Mouse (Mus musculus) WW6 (cell line): ENCODE measurements around the gene Gm26920.

Experiments used
- DNase-seq: peaks from one replicate; pipeline ENCODE4 v3.0.0-alpha.2; 2013; ENCODE audit warnings: low read depth, low spot score

Gene Gm26920

DNA sequence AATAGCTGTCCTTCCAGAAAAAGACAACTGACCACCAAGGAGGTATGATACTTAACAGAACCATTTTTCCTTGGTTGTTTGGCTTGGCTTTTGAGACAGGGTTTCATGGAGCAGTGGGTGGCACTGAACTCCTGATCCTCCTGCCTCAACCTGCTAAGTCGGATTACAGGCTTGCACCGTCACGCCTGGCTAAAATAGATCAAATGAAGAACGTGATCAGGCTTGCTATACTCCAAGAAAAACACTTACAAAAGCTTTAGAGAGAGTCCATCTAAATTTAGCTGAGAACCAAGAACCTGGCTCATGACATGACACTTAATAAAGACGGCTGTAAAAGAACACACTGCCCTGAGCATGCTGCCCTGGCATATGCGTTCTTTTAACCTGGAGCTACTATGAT is 29.9 kb downstream of the Gm26920 start:
- DNase-seq = no peak

DNA sequence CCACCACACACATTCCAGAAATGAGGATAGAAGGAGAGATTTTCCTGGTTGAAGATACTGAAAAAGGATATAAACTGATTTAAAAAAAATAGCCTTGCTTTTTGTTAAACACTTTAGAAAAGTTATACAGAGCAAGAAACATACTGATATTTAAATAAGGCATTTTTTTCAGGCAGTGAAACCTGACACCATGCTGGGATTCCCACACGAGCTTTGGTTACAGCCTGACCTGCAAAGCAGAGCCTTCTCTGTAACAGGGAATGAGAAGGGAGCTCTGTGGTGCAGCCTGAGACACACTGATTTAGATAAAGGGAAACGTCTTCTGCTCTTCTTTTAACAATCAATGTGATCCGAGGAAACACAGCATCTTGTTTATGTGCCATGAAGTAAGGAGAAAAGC is 36.6 kb downstream of the Gm26920 start:
- no peak for DNase-seq

DNA sequence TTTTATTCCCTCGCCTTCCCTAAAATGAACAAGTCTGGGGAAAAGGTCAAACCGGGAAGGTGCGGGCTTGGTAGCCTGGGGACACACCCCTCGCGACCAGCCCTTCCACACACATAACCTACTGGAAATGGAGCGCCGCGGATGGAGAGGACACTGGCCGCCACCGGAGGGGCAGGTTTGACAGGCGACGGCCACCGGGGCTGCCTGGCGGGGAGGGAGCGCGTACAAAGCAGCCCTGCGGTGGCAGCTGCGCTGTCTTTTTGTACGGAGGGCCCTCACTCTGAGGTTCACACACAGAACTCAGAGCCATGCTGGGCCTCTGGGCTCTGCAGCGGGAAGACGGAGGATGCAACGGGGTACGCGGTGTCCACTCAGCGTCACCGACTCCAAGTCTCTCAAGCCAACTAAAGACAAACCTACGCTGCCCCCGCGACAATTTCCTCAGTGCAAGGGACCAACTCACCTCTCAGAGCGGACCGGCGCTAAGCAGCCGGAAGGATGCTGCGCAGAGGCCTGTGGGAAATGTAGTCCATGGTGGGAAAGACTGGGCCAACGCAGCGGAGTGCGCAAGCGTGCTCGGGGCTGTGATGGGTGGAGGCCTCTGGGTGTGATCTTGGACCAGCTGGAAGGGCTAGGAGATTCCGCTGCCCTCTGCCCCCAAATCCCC is 39.2 kb downstream of the Gm26920 start, which contains the start of gene Zfp14:
Zfp14 (minus strand) TSS at position 499 of the 667 bp plus-strand sequence.
- peak; percentile 67 for DNase-seq

DNA sequence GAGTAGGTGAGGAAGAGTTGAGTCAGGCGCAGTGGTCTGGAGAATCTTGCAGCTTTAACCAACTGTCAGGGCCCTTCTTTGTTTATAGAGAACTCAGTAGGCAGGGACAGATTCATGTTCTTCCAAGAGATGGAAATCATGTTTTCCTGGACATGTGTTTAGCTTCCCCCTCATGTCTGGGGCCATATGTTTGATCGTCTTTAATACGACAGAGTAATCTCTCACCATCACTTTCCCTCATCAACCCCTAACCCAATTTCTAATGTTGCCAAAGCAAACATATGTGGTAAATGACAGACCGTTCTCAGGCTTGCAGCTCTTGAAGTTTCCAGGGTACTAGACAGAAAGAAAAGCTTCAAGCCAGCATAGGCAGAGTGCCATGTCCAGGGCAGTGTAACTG is 42.1 kb downstream of the Gm26920 start:
- no peak for DNase-seq

DNA sequence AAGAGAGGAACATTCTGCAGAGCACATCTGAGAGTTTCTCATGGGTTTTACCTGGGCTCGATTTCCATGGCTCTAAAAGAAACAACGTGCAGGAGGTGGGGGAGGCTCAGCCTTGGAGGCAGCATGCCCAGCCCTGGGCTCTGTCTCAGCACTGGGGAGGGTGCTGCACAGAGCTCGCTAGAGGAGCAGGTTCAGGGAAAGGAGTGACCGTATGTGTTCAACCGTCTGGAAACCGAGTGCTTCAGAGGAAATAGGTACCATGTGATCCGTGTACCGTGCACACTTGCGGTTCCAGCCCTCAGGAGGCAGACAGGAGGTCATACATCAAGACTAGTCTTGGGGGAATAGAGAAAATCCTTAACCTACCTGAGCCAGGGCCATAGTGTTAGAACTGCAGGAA is 45.9 kb downstream of the Gm26920 start:
- no peak for DNase-seq

- peak; percentile 73 for DNase-seq
These were observed 55.9 kb downstream of the Gm26920 start for GRCm38 (mm10) chr7:30034331-30034730.

DNA sequence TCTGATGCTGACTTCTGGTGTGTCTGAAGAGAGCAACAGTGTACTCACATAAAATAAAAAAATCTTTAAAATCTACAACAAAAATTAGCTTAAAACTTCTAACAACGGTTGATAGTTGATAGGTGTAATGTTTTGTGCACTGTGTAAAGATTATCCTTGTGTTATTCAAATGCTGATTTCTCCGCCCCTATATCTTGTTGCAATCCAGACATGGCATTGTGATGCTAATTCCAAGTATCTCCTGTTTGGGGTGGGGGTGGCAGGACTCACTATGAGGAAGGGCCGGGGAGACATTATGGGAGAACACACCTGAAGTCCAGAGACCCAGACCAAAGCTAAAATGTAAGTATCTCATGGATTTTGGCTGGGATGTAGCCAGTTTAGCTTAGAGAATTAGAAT is 58.8 kb downstream of the Gm26920 start:
- peak; percentile 39 for DNase-seq

DNA sequence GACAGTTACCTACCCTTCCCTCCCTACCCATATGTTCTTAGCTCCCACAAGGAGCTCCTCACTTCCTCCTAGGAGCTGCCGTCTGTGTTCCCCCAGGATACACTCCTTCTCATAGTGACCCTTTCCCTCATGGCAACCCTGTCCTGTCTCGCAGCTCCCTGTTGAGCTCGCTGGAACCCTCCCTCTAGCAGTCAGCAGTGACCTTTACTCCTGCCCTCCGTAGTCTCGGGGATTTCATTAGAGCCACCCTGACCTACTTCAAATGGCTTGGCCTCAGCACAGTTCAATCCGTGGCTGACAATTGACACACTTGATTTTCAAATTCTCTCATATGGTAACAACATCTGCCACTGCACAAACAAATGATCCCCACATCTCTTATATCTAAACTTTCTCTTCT is 59.5 kb downstream of the Gm26920 start:
- no peak for DNase-seq

GRCm38 (mm10) chr7:30028572-30028971 is 61.6 kb downstream of the Gm26920 start:
- DNase-seq = no peak

DNA sequence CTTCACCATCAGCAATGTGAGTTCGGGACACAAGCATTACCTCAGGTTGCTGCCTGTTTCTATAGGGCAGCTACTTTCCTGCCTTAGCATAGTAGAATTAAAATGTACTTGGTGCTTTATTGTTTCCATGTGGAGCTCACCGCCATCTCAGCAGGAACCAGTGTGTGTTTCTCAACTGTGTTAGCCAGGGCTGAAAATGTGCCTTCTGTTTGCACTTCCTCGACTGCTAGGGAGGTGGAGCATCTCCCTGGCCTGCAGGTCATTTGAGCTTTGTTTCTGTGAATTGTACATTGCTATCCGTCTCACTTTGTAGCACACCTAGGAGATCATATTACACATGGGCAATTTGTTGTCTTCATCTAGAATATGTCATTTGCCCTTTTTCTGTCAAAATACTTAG is 62.9 kb downstream of the Gm26920 start:
- DNase-seq = no peak

DNA sequence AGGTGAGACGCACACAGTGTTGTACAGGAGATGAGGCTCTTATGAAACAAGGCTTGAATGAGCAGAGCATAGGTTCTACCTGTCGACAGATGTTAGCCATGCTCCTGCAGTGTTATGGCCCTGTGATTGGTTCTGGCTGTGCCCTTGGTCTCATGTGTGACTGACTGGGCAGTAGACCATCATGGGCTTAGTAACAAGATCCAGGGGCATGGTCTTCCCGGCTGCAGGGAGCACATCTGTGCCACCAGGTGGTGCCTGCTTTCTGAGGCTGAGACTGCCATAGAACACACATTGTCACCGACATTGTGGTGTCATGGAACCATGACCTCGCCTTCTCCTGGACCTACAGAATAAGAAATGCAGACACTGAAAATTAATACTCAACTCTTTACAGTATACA is 64.9 kb downstream of the Gm26920 start:
- DNase-seq = no peak

GRCm38 (mm10) chr7:30023800-30024199 is 66.4 kb downstream of the Gm26920 start:
- DNase-seq = no peak

GRCm38 (mm10) chr7:30023324-30023723 is 66.9 kb downstream of the Gm26920 start:
- no peak for DNase-seq

DNA sequence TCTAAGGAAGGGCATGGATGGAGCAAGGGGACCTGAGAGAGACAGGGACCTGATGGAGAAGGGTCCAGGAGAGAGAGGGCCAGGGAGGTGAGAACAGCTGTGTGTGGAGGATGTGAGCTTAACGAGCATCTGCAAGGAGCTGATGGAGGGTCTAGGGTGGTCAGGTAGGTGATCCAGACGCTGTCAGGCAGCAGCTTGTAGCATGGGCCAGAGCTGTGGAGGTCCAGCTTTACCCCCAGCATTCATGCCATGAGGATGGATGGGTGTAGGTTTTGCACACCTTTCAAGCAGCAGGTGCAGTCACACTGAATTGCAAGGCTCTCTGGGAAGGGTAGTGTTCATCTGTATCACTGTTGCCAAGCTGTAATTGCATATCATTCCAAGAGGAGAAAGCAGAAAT is 70.7 kb downstream of the Gm26920 start:
- DNase-seq = no peak

GRCm38 (mm10) chr7:30017226-30017625 is 73.0 kb downstream of the Gm26920 start:
- DNase-seq = no peak

DNA sequence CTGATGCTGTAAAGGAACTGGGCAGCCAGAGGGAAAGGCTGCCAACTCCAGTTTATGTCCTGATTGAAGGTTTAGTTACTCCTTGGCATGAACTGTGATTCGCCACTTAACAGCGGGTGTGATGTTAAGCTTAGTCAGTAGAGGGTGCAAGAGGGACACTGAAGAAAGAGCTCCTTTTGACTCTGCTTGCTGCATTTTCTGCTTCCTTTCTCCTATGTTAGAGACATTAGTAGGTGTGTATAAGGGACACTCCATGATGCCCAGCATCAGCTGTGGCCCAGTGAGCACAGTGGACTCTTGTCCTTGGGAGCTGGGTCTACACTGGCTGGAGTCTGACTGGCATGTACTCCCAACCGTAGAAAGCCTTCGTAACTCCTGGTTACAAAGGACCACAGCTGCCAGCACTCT is 77.2 kb downstream of the Gm26920 start:
- DNase-seq = no peak

GRCm38 (mm10) chr7:30010551-30011195 is 79.5 kb downstream of the Gm26920 start:
- DNase-seq = no peak

- DNase-seq = no peak
These were observed 80.7 kb downstream of the Gm26920 start for GRCm38 (mm10) chr7:30009321-30010085.

- no peak for DNase-seq
These were observed 82.1 kb downstream of the Gm26920 start for GRCm38 (mm10) chr7:30008020-30008690.

DNA sequence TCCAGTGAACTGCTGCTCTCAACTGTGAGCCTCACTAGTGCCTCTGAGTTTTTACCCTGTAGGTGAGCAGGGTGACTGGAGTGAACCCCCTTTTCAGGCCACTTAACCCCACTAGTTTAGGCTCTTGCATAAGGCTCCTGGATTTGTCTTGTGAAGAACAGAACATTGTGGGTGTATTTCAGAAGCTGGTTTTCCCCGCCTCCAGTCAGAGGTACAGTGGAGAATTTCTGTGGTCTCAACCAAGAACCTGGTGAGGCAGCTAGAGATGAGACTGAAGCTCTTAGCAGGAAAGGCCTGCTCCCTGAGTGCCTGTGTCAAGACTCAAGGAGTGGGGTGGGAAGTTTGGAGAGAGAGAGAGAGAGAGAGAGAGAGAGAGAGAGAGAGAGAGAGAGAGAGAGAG is 82.6 kb downstream of the Gm26920 start:
- no peak for DNase-seq
